Mouse (Mus musculus) embryonic facial prominence, embryonic 11.5 days (tissue): ENCODE results near the gene Adssl1. TPM values are rescaled to one million over a fixed set of nuclear protein-coding genes. Genes with fewer than 3 reads are reported as not detected.

Experiments used
- ATAC-seq: fragments of 200-750 bp; cut with Nextera tagmentation; replicated peaks from 2 replicates; pipeline ENCODE4 v1.8.0; 2017; ENCODE audit warnings: low read depth; ENCODE audit not compliant: insufficient number of reproducible peaks, low FRiP score, low TSS enrichment
- DNase-seq: peaks from one replicate; pipeline ENCODE4 v3.0.0-alpha.2; 2015; ENCODE audit warnings: low spot score
- H3K27ac ChIP-seq: fragments of 300-500 bp; sonication (generic); replicated peaks from 2 replicates; pipeline ENCODE4 v1.5.1; 2014; ENCODE audit warnings: mild to moderate bottlenecking, low read depth, low read length, control low read depth
- H3K27me3 ChIP-seq: fragments of 300-500 bp; sonication (generic); 2 replicates; pipeline ENCODE4 v1.6.1; 2014; ENCODE audit warnings: mild to moderate bottlenecking, low read length, moderate library complexity, mixed read lengths; ENCODE audit not compliant: control insufficient read depth, insufficient read depth
- H3K36me3 ChIP-seq: fragments of 300-500 bp; sonication (generic); replicated peaks from 2 replicates; pipeline ENCODE4 v1.6.1; 2014; ENCODE audit warnings: low read depth, mild to moderate bottlenecking, low read length, moderate library complexity, mixed read lengths; ENCODE audit not compliant: control insufficient read depth, insufficient read depth
- H3K4me1 ChIP-seq: fragments of 300-500 bp; sonication (generic); 2 replicates; pipeline ENCODE4 v1.6.1; 2014; ENCODE audit warnings: low read length, mixed read lengths; ENCODE audit not compliant: control insufficient read depth, insufficient read depth
- H3K4me2 ChIP-seq: fragments of 300-500 bp; sonication (generic); 2 replicates; pipeline ENCODE4 v1.6.1; 2014; ENCODE audit warnings: low read depth, mild to moderate bottlenecking, control low read depth, low read length, moderate library complexity
- H3K4me3 ChIP-seq: fragments of 300-500 bp; sonication (generic); 2 replicates; pipeline ENCODE4 v1.5.1; 2014; ENCODE audit warnings: low read depth, low read length, control low read depth
- H3K9ac ChIP-seq: fragments of 300-500 bp; sonication (generic); replicated peaks from 2 replicates; pipeline ENCODE4 v1.6.1; 2014; ENCODE audit warnings: mild to moderate bottlenecking, control low read depth, low read length
- H3K9me3 ChIP-seq: fragments of 300-500 bp; sonication (generic); replicated peaks from 2 replicates; pipeline ENCODE4 v1.6.1; 2016; ENCODE audit warnings: mild to moderate bottlenecking, low read length, inconsistent platforms, mixed read lengths; ENCODE audit not compliant: control insufficient read depth
- WGBS: fragments of 180-500 bp; shearing (Covaris S2); extraction: QIAGEN DNeasy Blood & Tissue Kit; methylation state at CpG from one replicate; pipeline ENCODE4 v1.1.7; 2014; 5-methylcytosine and 5-hydroxymethylcytosine counted together
- polyA plus RNA-seq: library from polyadenylated mRNA; unstranded; fragments of >200 nt; fragmentation: Nextera tagmentation; extraction: Ambion mirVana; gene quantifications from 2 replicates; pipeline ENCODE4 v1.2.1, GENCODE M21; 2014

The Adssl1 gene
- polyA plus RNA-seq, 1 experiment from 2014 or later = 4.2 TPM

DNA sequence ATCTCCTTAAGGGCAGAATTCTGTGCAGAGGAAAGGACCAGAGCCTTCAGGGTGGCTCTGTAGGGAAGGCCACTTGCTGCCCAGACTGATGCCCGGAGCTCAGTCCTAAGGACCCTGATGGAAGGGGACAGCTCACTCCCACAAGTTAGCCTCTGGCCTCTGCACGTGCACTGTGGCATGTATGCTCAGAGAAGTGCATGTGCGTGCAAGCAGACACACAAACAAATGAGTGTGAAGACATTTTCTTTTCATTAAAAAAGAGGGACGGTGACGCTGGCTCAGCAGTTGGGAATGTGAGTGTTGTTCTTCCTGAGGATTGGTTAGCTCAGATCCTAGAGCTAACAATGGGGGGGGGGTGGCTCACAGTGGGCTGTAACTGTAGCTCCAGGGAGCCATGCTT is 40.4 kb upstream of the Adssl1 start:
- ATAC-seq = no peak
- H3K9ac ChIP-seq = no peak overlapping the region
- 42% methylated on average over 5 of the region's 5 CpGs for WGBS

GRCm38 (mm10) chr12:112579926-112580325 is 39.9 kb upstream of the Adssl1 start:
- no peaks in the 10 kb centered on the region for H3K27me3 ChIP-seq
- no peak overlapping the region for H3K4me3 ChIP-seq
- no peaks in the 10 kb centered on the region for H3K36me3 ChIP-seq
- H3K9me3 ChIP-seq = no peaks in the 10 kb centered on the region
- H3K9ac ChIP-seq = no peak overlapping the region
- no peak overlapping the region for H3K27ac ChIP-seq
- H3K4me1 ChIP-seq = peaks cover 2% of the 10 kb centered on the region
- no peak for ATAC-seq
- no peak overlapping the region for H3K4me2 ChIP-seq
- 81% methylated on average over 8 of the region's 8 CpGs for WGBS
- no peak for DNase-seq

More for the DNA sequence above, 40.4 kb upstream of the Adssl1 start:
- H3K27me3 ChIP-seq = no peaks in the 10 kb centered on the region
- DNase-seq = no peak
- H3K36me3 ChIP-seq = no peaks in the 10 kb centered on the region
- H3K4me3 ChIP-seq = no peak overlapping the region
- peaks cover 2% of the 10 kb centered on the region for H3K4me1 ChIP-seq
- no peak overlapping the region for H3K27ac ChIP-seq
- H3K9me3 ChIP-seq = no peaks in the 10 kb centered on the region
- no peak overlapping the region for H3K4me2 ChIP-seq

GRCm38 (mm10) chr12:112581113-112581512 is 38.7 kb upstream of the Adssl1 start:
- no peak for ATAC-seq
- no peaks in the 10 kb centered on the region for H3K36me3 ChIP-seq
- WGBS = 90% methylated on average over 3 of the region's 3 CpGs
- H3K27ac ChIP-seq = no peak overlapping the region
- no peak overlapping the region for H3K9ac ChIP-seq
- peaks cover 2% of the 10 kb centered on the region for H3K4me1 ChIP-seq
- no peak overlapping the region for H3K4me2 ChIP-seq
- H3K27me3 ChIP-seq = no peaks in the 10 kb centered on the region
- H3K9me3 ChIP-seq = no peaks in the 10 kb centered on the region
- no peak overlapping the region for H3K4me3 ChIP-seq
- no peak for DNase-seq

DNA sequence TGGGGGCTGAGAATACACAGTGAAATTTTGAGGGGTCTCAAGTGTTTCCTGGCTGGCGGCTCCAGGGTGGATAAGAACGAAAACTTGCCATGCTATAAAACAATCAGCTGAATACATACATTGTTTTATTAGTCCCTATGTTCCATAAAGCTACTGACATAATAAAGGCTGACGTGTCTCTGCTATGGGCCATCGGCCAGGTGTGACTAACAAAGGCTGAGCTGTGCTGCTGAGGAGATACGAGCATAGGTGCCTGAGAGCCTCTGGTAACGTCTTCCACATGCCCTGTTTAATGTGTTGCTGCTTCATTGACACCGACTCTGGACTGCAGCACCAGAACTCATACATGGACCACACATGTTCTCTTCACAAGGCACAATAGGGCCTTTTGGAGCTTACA is 34.9 kb upstream of the Adssl1 start:
- Histone ChIP-seq H3K4me1 (peaks cover 5% of the 10 kb centered on the region; the same call in 1 of the 2 replicates), H3K27me3 (peaks cover 9% of the 10 kb centered on the region), H3K4me3 (no peak overlapping the region), H3K4me2 (no peak overlapping the region), H3K9ac (no peak overlapping the region), H3K36me3 (no peaks in the 10 kb centered on the region), H3K27ac (no peak overlapping the region), H3K9me3 (no peaks in the 10 kb centered on the region)
- no peak for ATAC-seq
- no peak for DNase-seq
- WGBS = 73% methylated on average over 7 of the region's 7 CpGs

GRCm38 (mm10) chr12:112585924-112586538 is 33.8 kb upstream of the Adssl1 start:
- Histone ChIP-seq H3K36me3 (no peaks in the 10 kb centered on the region), H3K4me2 (no peak overlapping the region), H3K4me1 (peaks cover 5% of the 10 kb centered on the region; the same call in 1 of the 2 replicates), H3K27ac (no peak overlapping the region), H3K4me3 (no peak overlapping the region), H3K9me3 (no peaks in the 10 kb centered on the region), H3K9ac (no peak overlapping the region), H3K27me3 (peaks cover 11% of the 10 kb centered on the region)
- no peak for ATAC-seq
- WGBS = 79% methylated on average over 7 of the region's 7 CpGs
- DNase-seq = no peak

GRCm38 (mm10) chr12:112587125-112588124 is 32.4 kb upstream of the Adssl1 start:
- Histone ChIP-seq H3K4me3 (no peak overlapping the region), H3K36me3 (no peaks in the 10 kb centered on the region), H3K4me1 (peaks cover 5% of the 10 kb centered on the region; the same call in 1 of the 2 replicates), H3K27me3 (peaks cover 11% of the 10 kb centered on the region), H3K9ac (no peak overlapping the region), H3K9me3 (no peaks in the 10 kb centered on the region), H3K4me2 (peak overlapping the region; percentile 10; the same call in 1 of the 2 replicates), H3K27ac (no peak overlapping the region)
- no peak for DNase-seq
- ATAC-seq = no peak
- 71% methylated on average over 14 of the region's 14 CpGs for WGBS

GRCm38 (mm10) chr12:112588426-112589256 is 31.2 kb upstream of the Adssl1 start, which contains the start of gene Inf2:
Gene Inf2 (plus strand): TSS chr12:112588784.
- Histone ChIP-seq H3K9ac (peak within 1 kb of the TSS; percentile 60), H3K4me2 (peak within 1 kb of the TSS; percentile 90), H3K36me3 (no peaks in the 10 kb centered on the region), H3K9me3 (no peaks in the 10 kb centered on the region), H3K27ac (peak within 1 kb of the TSS; percentile 28; the same call in 1 of the 2 replicates), H3K4me1 (peaks cover 5% of the 10 kb centered on the region; the same call in 1 of the 2 replicates), H3K4me3 (peak within 1 kb of the TSS; percentile 52), H3K27me3 (peaks cover 11% of the 10 kb centered on the region)
- ATAC-seq (peak; percentile 85), DNase-seq (peak; percentile 78)
- under 1% methylated on average over 52 of the region's 60 CpGs for WGBS
